Mouse (Mus musculus): ENCODE data around the gene BC052040. TPM values are rescaled to one million over a fixed set of nuclear protein-coding genes. Genes with fewer than 3 reads are reported as not detected.
A peak's percentile ranks its signal among the peaks of the same experiment; 100 is the strongest.

BC052040 gene
- polyA plus RNA-seq, 1 experiment from 2014 or later = 11.8 TPM

DNA sequence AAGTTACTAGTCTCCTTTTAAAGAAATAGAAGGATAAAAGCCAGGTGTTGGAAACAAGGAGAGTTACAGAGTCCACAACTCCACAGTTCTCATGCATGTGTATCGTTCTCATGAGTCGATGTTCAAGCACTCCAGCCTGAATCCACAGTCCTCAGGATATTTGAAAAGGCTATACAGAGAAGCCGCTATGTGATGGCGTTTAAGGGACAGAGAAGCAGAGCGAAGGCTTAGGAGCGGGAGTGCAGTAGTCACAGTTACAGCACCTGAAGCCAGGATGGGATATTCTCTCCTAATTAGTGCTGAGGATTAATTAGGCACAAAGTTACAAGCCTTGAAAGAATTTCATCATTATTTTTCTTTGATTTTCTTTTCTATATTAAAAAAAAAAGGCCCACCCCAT, 143.2 kb downstream of the BC052040 start:
- Histone ChIP-seq H3K27me3 (no peaks in the 10 kb centered on the region), H3K9me3 (peaks cover 8% of the 10 kb centered on the region), H3K9ac (no peak overlapping the region), H3K27ac (replicated peaks) (0 out of 2 replicates have a peak overlapping the region, but pooled peaks have one; percentile 20), H3K4me1 (replicated peaks) (peaks cover 42% of the 10 kb centered on the region), H3K4me2 (no peak overlapping the region), H3K36me3 (no peaks in the 10 kb centered on the region), H3K4me3 (no peak overlapping the region)
- 83% methylated on average over 6 of the region's 6 CpGs for WGBS
- no peak for ATAC-seq (ENCODE audit: low read depth)

DNA sequence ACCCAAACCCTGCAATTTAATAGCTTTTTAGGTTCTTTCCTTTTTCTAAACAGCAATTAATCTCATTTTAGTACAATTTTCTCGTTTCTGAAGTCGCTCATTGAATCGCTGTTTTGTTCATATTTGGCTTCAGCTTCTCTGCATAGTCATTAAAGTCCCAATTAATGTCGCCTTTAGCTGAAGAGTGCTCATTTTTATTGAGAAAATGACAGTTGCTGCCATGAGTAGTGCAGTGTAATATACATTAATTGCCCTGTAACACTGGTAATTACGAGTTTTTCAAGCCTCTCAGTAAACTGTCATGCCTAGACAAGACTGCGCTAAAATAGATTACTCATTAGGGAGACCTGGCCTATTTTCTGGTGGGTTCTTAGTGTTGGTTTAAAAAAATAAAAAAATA, 144.0 kb downstream of the BC052040 start:
- H3K4me2 ChIP-seq = no peak overlapping the region; the same call in 1 of the 2 replicates
- 0 out of 2 replicates have a peak overlapping the region, but pooled peaks have one; percentile 2 for H3K27ac ChIP-seq (replicated peaks)
- peaks cover 47% of the 10 kb centered on the region for H3K4me1 ChIP-seq (replicated peaks)
- H3K27me3 ChIP-seq = no peaks in the 10 kb centered on the region
- no peak overlapping the region for H3K4me3 ChIP-seq
- peaks cover 6% of the 10 kb centered on the region for H3K9me3 ChIP-seq
- H3K9ac ChIP-seq = no peak overlapping the region
- ATAC-seq (ENCODE audit: low read depth) = no peak
- WGBS = 28% methylated on average over 6 of the region's 6 CpGs
- H3K36me3 ChIP-seq = no peaks in the 10 kb centered on the region

DNA sequence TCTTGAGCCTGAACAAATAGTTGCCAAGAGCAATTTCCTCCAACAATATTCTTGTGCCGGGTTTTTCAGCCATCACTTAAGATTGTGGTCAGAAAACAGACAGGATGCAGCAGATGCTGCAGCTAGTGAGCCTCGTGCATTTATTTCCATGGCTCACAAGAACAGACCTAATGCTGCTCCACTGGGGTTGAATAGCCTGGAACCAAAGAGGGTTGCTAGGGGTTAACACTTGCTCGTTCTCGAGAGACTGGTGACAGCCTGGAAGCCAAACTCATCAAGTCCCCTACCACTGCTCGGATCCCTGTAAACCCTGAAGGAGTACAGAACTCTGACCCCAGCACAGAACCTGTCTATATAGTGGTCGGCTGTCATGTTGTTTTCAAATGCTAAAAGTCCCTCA, 144.4 kb downstream of the BC052040 start:
- H3K4me1 ChIP-seq (replicated peaks) = peaks cover 51% of the 10 kb centered on the region
- H3K4me2 ChIP-seq = no peak overlapping the region; the same call in 1 of the 2 replicates
- no peak overlapping the region for H3K4me3 ChIP-seq
- 22% methylated on average over 6 of the region's 6 CpGs for WGBS
- peak overlapping the region; percentile 54 for H3K27ac ChIP-seq (replicated peaks)
- H3K9me3 ChIP-seq = peaks cover 2% of the 10 kb centered on the region; the same call in 1 of the 2 replicates
- no peaks in the 10 kb centered on the region for H3K36me3 ChIP-seq
- ATAC-seq (ENCODE audit: low read depth) = 0 out of 2 replicates have a peak, but pooled peaks have one; percentile 11
- H3K9ac ChIP-seq = no peak overlapping the region
- H3K27me3 ChIP-seq = no peaks in the 10 kb centered on the region

DNA sequence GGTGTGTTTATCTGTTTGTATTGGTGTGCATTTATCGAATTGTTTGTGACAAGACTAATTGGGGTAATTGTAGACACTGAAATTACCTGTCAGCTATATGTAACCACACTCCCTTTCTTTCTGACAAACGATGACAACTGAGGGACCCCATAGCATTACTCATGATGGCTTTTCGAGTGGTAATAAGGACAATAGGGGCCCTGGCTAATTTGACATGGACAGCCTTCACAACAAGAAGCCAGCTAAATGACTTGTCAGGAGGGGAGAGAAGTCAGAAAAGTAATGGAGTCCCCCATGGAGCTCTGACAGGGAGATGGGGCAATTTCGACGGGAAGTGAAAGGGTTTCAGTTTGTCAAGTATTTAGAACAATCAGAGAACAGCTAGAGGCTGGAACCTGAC, 145.3 kb downstream of the BC052040 start:
- Histone ChIP-seq H3K9ac (no peak overlapping the region), H3K27ac (replicated peaks) (no peak overlapping the region), H3K36me3 (no peaks in the 10 kb centered on the region), H3K4me1 (replicated peaks) (peaks cover 51% of the 10 kb centered on the region), H3K4me3 (no peak overlapping the region), H3K4me2 (no peak overlapping the region), H3K9me3 (no peaks in the 10 kb centered on the region), H3K27me3 (no peaks in the 10 kb centered on the region)
- ATAC-seq (ENCODE audit: low read depth) = no peak
- WGBS = 14% methylated on average over 5 of the region's 5 CpGs

DNA sequence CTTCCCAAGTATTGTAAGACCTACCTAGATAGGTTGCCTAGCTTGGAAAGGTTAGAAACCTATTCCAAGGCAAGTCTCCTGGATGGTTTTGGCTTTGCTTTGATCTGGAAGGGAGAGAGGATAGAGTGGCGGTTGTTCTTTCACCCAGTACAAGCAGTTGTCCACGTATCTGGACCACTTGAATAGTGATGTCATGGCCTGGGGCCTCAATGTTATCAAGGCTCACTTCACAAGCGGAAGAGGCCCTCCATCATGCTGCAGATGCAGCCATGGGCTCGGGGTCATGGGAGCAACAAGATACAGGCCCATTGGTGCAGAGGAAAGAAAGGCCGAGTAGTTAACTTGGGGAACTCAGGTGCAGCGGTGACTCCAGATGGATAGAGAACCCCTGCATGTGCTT, 147.1 kb downstream of the BC052040 start:
- ATAC-seq (ENCODE audit: low read depth) = no peak
- WGBS = 95% methylated on average over 6 of the region's 6 CpGs

DNA sequence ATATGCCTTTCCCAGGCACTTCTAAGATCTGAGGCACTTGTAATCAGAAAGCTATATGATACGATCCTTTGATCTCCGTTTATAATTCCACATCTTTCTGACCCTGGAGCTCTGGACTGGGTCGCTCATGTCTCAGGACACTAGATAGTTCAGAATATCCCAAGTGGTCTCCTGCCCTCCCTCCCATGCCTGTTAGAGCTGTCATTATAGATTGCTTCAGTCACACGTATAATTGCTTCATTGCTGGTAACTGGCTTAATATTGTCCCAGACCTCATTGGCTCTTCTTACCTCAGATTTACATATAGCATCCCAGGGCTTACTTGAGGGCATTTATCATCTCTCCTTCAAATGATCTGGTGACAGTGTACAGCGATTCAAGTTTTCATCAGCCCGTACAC, 149.0 kb downstream of the BC052040 start:
- Histone ChIP-seq H3K27me3 (no peaks in the 10 kb centered on the region), H3K4me3 (no peak overlapping the region), H3K27ac (replicated peaks) (no peak overlapping the region), H3K9ac (no peak overlapping the region), H3K4me2 (no peak overlapping the region), H3K36me3 (no peaks in the 10 kb centered on the region), H3K4me1 (replicated peaks) (peaks cover 24% of the 10 kb centered on the region), H3K9me3 (no peaks in the 10 kb centered on the region)
- ATAC-seq (ENCODE audit: low read depth) = no peak
- 78% methylated on average over 6 of the region's 6 CpGs for WGBS

More for the DNA sequence above, 147.1 kb downstream of the BC052040 start:
- Histone ChIP-seq H3K9ac (no peak overlapping the region), H3K27ac (replicated peaks) (no peak overlapping the region), H3K9me3 (no peaks in the 10 kb centered on the region), H3K4me3 (no peak overlapping the region), H3K27me3 (no peaks in the 10 kb centered on the region), H3K4me2 (no peak overlapping the region), H3K4me1 (replicated peaks) (peaks cover 39% of the 10 kb centered on the region), H3K36me3 (no peaks in the 10 kb centered on the region)

DNA sequence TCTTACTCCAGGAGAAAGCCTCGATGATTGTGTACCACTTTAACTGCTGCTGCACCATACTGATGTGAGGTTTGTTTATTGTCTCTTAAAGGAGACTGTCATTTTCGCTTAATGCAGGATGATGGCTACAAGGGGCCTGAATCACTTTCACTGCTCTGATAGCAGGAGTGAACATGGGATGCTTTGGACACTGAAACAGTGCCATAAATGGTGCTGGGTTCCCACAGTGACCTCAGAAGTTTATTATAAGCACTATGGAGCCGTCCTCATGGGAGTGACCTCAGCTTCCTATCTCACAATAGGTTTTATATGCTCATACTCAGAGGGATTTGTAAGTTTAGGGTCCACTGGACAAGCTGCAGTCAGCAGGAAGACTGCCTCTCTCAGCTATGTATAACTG, 149.7 kb downstream of the BC052040 start:
- no peak for ATAC-seq (ENCODE audit: low read depth)
- no peaks in the 10 kb centered on the region for H3K27me3 ChIP-seq
- 70% methylated on average over 3 of the region's 3 CpGs for WGBS

DNA sequence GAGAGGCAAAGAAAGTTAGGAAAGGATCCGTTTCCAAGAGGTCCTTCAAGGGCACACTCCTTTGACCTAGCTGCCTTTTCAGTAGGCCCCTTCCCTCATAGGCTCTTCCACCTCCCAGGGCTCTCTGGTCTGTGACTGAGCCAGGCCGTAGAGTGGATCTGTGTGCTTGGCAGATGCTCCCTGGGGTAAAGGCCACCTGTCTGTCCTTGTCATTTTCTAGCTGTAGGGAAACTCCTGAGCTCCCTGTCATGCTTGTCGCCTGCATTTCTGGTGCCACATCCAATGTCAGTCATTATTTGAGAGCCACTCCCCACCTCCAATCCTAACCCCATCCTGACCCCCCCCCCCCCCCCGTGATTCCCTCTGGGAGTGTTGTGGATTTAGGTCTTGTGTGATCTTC, 151.1 kb downstream of the BC052040 start:
- Histone ChIP-seq H3K9me3 (no peaks in the 10 kb centered on the region), H3K4me1 (replicated peaks) (peaks cover 9% of the 10 kb centered on the region; the same call in 1 of the 2 replicates), H3K4me2 (no peak overlapping the region), H3K27ac (replicated peaks) (no peak overlapping the region), H3K4me3 (no peak overlapping the region), H3K9ac (no peak overlapping the region), H3K36me3 (no peaks in the 10 kb centered on the region), H3K27me3 (no peaks in the 10 kb centered on the region)
- 76% methylated on average over 4 of the region's 4 CpGs for WGBS
- ATAC-seq (ENCODE audit: low read depth) = no peak

More for the DNA sequence above, 149.7 kb downstream of the BC052040 start:
- Histone ChIP-seq H3K9ac (no peak overlapping the region), H3K36me3 (no peaks in the 10 kb centered on the region), H3K4me2 (no peak overlapping the region), H3K9me3 (no peaks in the 10 kb centered on the region), H3K4me1 (replicated peaks) (peaks cover 17% of the 10 kb centered on the region), H3K27ac (replicated peaks) (no peak overlapping the region), H3K4me3 (no peak overlapping the region)

DNA sequence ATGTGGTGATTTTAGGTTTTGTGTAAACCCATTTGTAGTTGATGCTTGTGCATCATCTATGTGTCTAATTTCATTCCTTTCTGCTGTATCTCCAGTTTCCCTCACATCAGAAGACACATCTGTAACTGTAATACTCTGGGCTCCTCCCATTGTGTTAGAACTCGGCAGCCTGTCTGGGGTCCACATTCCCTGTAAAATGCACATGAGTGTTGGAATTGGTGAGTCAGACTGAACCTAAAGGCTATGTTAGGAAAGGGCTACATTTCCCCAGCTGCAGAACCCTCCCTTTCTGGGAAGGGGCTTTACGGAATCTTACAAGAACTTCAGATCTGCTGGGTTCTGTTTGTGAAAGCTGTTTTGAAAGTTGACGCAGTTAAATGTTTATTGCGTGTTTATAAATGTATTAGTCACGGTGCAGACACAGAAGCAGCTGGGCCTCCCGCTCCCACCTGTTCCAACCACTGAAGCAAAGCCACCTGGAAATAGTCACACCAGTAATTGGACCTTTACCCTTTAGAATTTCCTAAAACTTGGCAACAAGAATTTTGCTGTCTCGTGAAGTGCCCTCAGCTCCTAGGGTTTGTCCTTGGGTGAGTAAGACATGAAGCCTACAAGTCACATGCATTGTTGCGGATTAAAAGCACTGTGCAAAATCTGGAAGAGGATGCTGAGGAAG, 151.6 kb downstream of the BC052040 start:
- Histone ChIP-seq H3K36me3 (no peaks in the 10 kb centered on the region), H3K27ac (replicated peaks) (no peak overlapping the region), H3K27me3 (no peaks in the 10 kb centered on the region), H3K4me1 (replicated peaks) (peaks cover 9% of the 10 kb centered on the region; the same call in 1 of the 2 replicates), H3K4me3 (no peak overlapping the region), H3K4me2 (no peak overlapping the region), H3K9ac (no peak overlapping the region), H3K9me3 (no peaks in the 10 kb centered on the region)
- WGBS = 82% methylated on average over 8 of the region's 8 CpGs
- no peak for ATAC-seq (ENCODE audit: low read depth)

DNA sequence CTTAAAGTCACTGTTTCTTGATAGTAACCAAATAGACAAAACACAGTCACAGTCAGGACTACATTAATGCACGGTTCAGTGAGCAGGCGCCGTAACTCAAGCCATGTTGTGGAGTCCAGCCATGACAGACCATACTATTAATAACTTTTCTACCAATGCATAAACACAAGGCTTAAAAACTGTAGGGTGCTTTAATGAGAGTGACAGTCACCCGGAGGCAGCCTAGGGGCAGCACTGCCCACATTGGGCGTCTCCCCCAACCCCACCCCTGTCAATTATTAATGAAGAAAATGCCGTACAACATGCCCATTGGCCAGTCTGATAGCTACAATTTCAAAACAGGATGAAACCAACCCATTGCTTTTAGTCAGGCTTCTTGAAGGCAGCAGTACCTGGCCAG, 153.3 kb downstream of the BC052040 start:
- Histone ChIP-seq H3K27ac (replicated peaks) (no peak overlapping the region), H3K4me1 (replicated peaks) (peaks cover 9% of the 10 kb centered on the region; the same call in 1 of the 2 replicates), H3K9ac (no peak overlapping the region), H3K9me3 (no peaks in the 10 kb centered on the region), H3K27me3 (no peaks in the 10 kb centered on the region), H3K36me3 (no peaks in the 10 kb centered on the region), H3K4me3 (no peak overlapping the region), H3K4me2 (no peak overlapping the region)
- no peak for ATAC-seq (ENCODE audit: low read depth)
- 89% methylated on average over 6 of the region's 6 CpGs for WGBS

DNA sequence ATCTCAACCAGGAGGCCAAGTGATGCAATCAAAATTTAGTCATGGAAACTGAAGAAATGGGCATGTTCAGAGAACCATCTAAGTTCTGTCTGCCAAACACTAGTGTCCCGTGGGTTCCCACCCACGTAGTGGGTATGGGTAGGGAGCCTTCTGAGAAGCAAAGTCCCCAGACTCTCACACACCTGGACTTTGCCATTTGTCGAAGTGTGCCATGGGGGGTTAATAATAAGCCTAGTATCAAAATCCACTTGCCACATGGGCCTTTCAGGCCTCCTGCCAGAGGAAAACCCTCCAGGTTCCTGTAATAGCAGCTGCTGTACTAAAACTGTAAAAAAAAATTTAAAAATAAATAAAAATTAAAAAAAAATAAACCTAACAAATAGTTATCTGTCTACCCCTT, 154.9 kb downstream of the BC052040 start:
- 92% methylated on average over 3 of the region's 3 CpGs for WGBS
- no peak for ATAC-seq (ENCODE audit: low read depth)

DNA sequence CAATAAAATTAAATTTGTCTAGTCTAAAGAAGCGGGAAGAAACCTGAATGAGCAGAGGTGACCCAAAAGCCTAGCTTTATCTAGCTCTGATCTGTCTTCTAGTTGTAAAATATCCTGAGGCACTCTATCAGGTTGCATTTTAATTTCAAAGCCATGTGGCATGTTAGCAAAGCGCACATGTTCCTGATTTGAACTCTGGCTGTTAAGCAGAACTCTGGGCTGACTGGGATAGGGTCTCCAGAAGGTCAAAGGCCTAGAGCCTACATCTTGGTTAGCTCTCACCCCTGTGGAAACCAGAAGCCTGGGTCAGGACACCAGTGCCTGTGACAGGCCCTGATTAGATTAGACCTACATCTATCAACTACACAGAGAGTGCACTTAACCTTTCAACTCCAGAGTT, 156.4 kb downstream of the BC052040 start:
- no peak overlapping the region for H3K4me3 ChIP-seq
- H3K9ac ChIP-seq = no peak overlapping the region
- no peak overlapping the region for H3K27ac ChIP-seq (replicated peaks)
- H3K4me2 ChIP-seq = no peak overlapping the region
- no peaks in the 10 kb centered on the region for H3K4me1 ChIP-seq (replicated peaks)
- no peaks in the 10 kb centered on the region for H3K36me3 ChIP-seq
- no peak for ATAC-seq (ENCODE audit: low read depth)
- 92% methylated on average over 2 of the region's 2 CpGs for WGBS
- no peaks in the 10 kb centered on the region for H3K27me3 ChIP-seq
- H3K9me3 ChIP-seq = no peaks in the 10 kb centered on the region

More for the DNA sequence above, 154.9 kb downstream of the BC052040 start:
- no peak overlapping the region for H3K4me2 ChIP-seq
- H3K9ac ChIP-seq = no peak overlapping the region
- H3K27ac ChIP-seq (replicated peaks) = no peak overlapping the region
- H3K9me3 ChIP-seq = no peaks in the 10 kb centered on the region
- no peaks in the 10 kb centered on the region for H3K36me3 ChIP-seq
- no peak overlapping the region for H3K4me3 ChIP-seq
- no peaks in the 10 kb centered on the region for H3K4me1 ChIP-seq (replicated peaks)
- H3K27me3 ChIP-seq = no peaks in the 10 kb centered on the region

DNA sequence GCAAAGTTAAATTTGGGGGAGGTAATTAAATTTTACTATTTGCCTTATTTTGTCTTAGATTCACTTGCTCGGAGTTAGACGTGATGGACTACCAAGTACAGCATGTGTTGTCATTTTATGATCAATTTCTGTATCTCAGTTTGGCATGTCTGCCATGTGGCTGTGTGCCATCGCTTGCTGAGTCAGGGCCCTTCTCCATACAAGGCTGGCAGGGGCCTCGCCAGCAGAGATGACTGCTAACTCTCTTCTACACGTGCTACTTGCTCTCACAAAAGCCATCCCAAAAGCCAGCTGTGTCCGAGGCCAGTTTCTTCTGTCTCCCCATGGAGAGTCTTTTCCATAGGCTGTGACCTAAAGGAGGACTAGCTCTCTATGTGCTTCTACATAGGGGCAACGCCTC, 160.5 kb downstream of the BC052040 start:
- H3K4me2 ChIP-seq = no peak overlapping the region
- no peaks in the 10 kb centered on the region for H3K27me3 ChIP-seq
- 77% methylated on average over 7 of the region's 7 CpGs for WGBS
- no peak overlapping the region for H3K27ac ChIP-seq (replicated peaks)
- H3K36me3 ChIP-seq = no peaks in the 10 kb centered on the region
- no peak overlapping the region for H3K9ac ChIP-seq
- no peak overlapping the region for H3K4me3 ChIP-seq
- H3K4me1 ChIP-seq (replicated peaks) = no peaks in the 10 kb centered on the region
- no peak for ATAC-seq (ENCODE audit: low read depth)
- H3K9me3 ChIP-seq = no peaks in the 10 kb centered on the region

All from neural tube, embryonic 13.5 days (tissue).